Mouse (Mus musculus) stomach, postnatal 0 days (tissue): ENCODE measurements around the gene Mtfp1.

Source experiments
- CTCF ChIP-seq: IDR thresholded peaks from 2 replicates; pipeline ENCODE4 v1.5.1; 2016; ENCODE audit warnings: antibody characterized with exemption, low read depth, mild to moderate bottlenecking, moderate library complexity
- EP300 ChIP-seq: optimal IDR thresholded peaks from 2 replicates; pipeline ENCODE3; 2016; ENCODE audit warnings: antibody characterized with exemption

- TF ChIP-seq CTCF (peak; percentile 76), EP300 (no peak)
Measured at GRCm38 (mm10) chr11:4123922-4124321, 28.7 kb upstream of the Mtfp1 start.
